11 mouse cellular contexts compared by ENCODE assay signal in the genomic region with DNA sequence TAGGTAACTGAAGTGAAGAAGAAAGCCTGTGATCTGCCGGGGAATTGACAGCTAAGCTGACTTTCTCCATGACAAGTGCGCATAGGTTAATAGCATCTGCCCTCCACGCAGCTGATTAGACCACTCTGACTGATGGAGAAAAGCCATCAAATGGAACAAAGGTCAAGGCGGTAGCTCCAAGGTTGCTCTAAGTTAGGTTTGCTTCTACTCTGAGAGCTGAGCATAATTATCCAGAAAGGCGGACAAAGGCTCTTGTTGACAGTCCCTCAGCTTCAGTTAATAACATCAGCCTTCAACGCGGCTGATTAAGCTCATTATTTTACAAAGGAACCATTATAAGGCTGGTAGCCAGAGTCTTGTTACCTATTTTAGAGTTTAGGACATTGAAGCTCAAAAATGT.
"Had no signal": no experiment of that assay in that cellular context is flagged by ENCODE, and none has a peak within 500 bp of the region (broad histone marks: within the 10 kb centered on the region; RNA-seq: fewer than 3 reads in every experiment).

No protein-coding gene starts in this region.

- H3K4me2 ChIP-seq: limb, embryonic 12.5 days; neural tube, embryonic 12.5 days; stomach, embryonic 15.5 days had no signal

- H3K27me3 ChIP-seq: limb, embryonic 12.5 days; neural tube, embryonic 12.5 days; stomach, embryonic 15.5 days had no signal

- H3K36me3 ChIP-seq: limb, embryonic 12.5 days; neural tube, embryonic 12.5 days; stomach, embryonic 15.5 days had no signal

- DNase-seq: kidney, adult 9 months; kidney, postnatal 36 days; liver; lung, adult 18-20 months; midbrain, embryonic 14.5 days; right cerebral cortex, postnatal 14 days; thymus, postnatal 4 days had no signal

- H3K4me3 ChIP-seq: limb, embryonic 12.5 days; neural tube, embryonic 12.5 days; stomach, embryonic 15.5 days had no signal

- H3K4me1 ChIP-seq: neural tube, embryonic 12.5 days; stomach, embryonic 15.5 days had no signal

- H3K9me3 ChIP-seq: limb, embryonic 12.5 days; neural tube, embryonic 12.5 days; stomach, embryonic 15.5 days had no signal

- H3K9ac ChIP-seq: limb, embryonic 12.5 days; liver, embryonic 14.5 days; neural tube, embryonic 12.5 days; stomach, embryonic 15.5 days had no signal

- H3K27ac ChIP-seq: limb, embryonic 12.5 days; liver, embryonic 14.5 days; neural tube, embryonic 12.5 days; stomach, embryonic 15.5 days had no signal
